Mouse (Mus musculus): ENCODE results near the gene Chrd.

Gene Chrd

GRCm38 (mm10) chr16:20732251-20732924 lies 539 bp upstream of the Chrd start:
- DNase-seq (ENCODE audit: low read depth in 1 of 2, low spot score in 2 of 2), result no peak

- DNase-seq (ENCODE audit: low read depth in 1 of 2, low spot score in 2 of 2), result no peak
Measured at GRCm38 (mm10) chr16:20733731-20734730, 1.1 kb downstream of the Chrd start, which contains the start of gene Thpo. Thpo (minus strand) TSS chr16:20734511.

GRCm38 (mm10) chr16:20735651-20736050 lies 2.7 kb downstream of the Chrd start:
- DNase-seq (ENCODE audit: low read depth in 1 of 2, low spot score in 2 of 2), result no peak

- no peak for DNase-seq (ENCODE audit: low read depth in 1 of 2, low spot score in 2 of 2)
Measured at GRCm38 (mm10) chr16:20736168-20736567, 3.2 kb downstream of the Chrd start.

GRCm38 (mm10) chr16:20736823-20737222 lies 3.9 kb downstream of the Chrd start:
- DNase-seq (ENCODE audit: low read depth in 1 of 2, low spot score in 2 of 2), result no peak

- DNase-seq (ENCODE audit: low read depth in 1 of 2, low spot score in 2 of 2), result no peak
Measured at GRCm38 (mm10) chr16:20739845-20740244, 6.9 kb downstream of the Chrd start.

GRCm38 (mm10) chr16:20746641-20747040 lies 13.7 kb downstream of the Chrd start:
- no peak for DNase-seq (ENCODE audit: low read depth in 1 of 2, low spot score in 2 of 2)

GRCm38 (mm10) chr16:20750518-20750917 lies 17.6 kb downstream of the Chrd start:
- no peak for DNase-seq (ENCODE audit: low read depth in 1 of 2, low spot score in 2 of 2)

GRCm38 (mm10) chr16:20756052-20756451 lies 23.1 kb downstream of the Chrd start:
- no peak for DNase-seq (ENCODE audit: low read depth in 1 of 2, low spot score in 2 of 2)

- no peak for DNase-seq (ENCODE audit: low read depth in 1 of 2, low spot score in 2 of 2)
Measured at GRCm38 (mm10) chr16:20757385-20757784, 24.5 kb downstream of the Chrd start.

GRCm38 (mm10) chr16:20761681-20762080 lies 28.8 kb downstream of the Chrd start:
- no peak for DNase-seq (ENCODE audit: low read depth in 1 of 2, low spot score in 2 of 2)

- DNase-seq (ENCODE audit: low read depth in 1 of 2, low spot score in 2 of 2), result no peak
Measured at GRCm38 (mm10) chr16:20765244-20765643, 32.3 kb downstream of the Chrd start.

GRCm38 (mm10) chr16:20775021-20775420 lies 42.1 kb downstream of the Chrd start:
- DNase-seq (ENCODE audit: low read depth in 1 of 2, low spot score in 2 of 2), result no peak

- no peak for DNase-seq (ENCODE audit: low read depth in 1 of 2, low spot score in 2 of 2)
Measured at GRCm38 (mm10) chr16:20779846-20780245, 46.9 kb downstream of the Chrd start.

GRCm38 (mm10) chr16:20781101-20781630 lies 48.2 kb downstream of the Chrd start:
- DNase-seq (ENCODE audit: low read depth in 1 of 2, low spot score in 2 of 2), result no peak

GRCm38 (mm10) chr16:20783891-20784290 lies 51.0 kb downstream of the Chrd start:
- no peak for DNase-seq (ENCODE audit: low read depth in 1 of 2, low spot score in 2 of 2)

- DNase-seq (ENCODE audit: low read depth in 1 of 2, low spot score in 2 of 2), result no peak
Measured at GRCm38 (mm10) chr16:20784754-20785153, 51.8 kb downstream of the Chrd start.

- DNase-seq (ENCODE audit: low read depth in 1 of 2, low spot score in 2 of 2), result no peak
Measured at GRCm38 (mm10) chr16:20786556-20786955, 53.6 kb downstream of the Chrd start.

- no peak for DNase-seq (ENCODE audit: low read depth in 1 of 2, low spot score in 2 of 2)
Measured at GRCm38 (mm10) chr16:20791803-20792202, 58.9 kb downstream of the Chrd start.
